Mouse (Mus musculus) embryonic facial prominence, embryonic 10.5 days (tissue): ENCODE measurements around the gene Klhdc8a. TPM values are rescaled to one million over a fixed set of nuclear protein-coding genes. Genes with fewer than 3 reads are reported as not detected.

Experiments
- DNase-seq: peaks from one replicate; pipeline ENCODE4 v3.0.0-alpha.2; 2017; ENCODE audit warnings: low spot score
- H3K27ac ChIP-seq: fragments of 300-500 bp; sonication (generic); replicated peaks from 2 replicates; pipeline ENCODE4 v1.5.1; 2016; ENCODE audit warnings: mild to moderate bottlenecking
- H3K27me3 ChIP-seq: fragments of 300-500 bp; sonication (generic); replicated peaks from 2 replicates; pipeline ENCODE4 v1.6.1; 2016; ENCODE audit warnings: low read depth, mild to moderate bottlenecking; ENCODE audit not compliant: poor library complexity, severe bottlenecking
- H3K36me3 ChIP-seq: fragments of 300-500 bp; sonication (generic); replicated peaks from 2 replicates; pipeline ENCODE4 v1.6.1; 2016; ENCODE audit warnings: mild to moderate bottlenecking, moderate library complexity
- H3K4me1 ChIP-seq: fragments of 300-500 bp; sonication (generic); 2 replicates; pipeline ENCODE4 v1.6.1; 2016
- H3K4me3 ChIP-seq: fragments of 300-500 bp; sonication (generic); 2 replicates; pipeline ENCODE4 v1.5.1; 2016; ENCODE audit warnings: mild to moderate bottlenecking, moderate library complexity
- H3K9me3 ChIP-seq: fragments of 300-500 bp; sonication (generic); 2 replicates; pipeline ENCODE4 v1.6.1; 2016; ENCODE audit warnings: mild to moderate bottlenecking
- WGBS: fragments of 180-500 bp; shearing (Covaris S2); methylation state at CpG from one replicate; pipeline ENCODE4 v1.1.7; 2016; 5-methylcytosine and 5-hydroxymethylcytosine counted together
- polyA plus RNA-seq: library from polyadenylated mRNA; unstranded; fragments of >200 nt; fragmentation: Nextera tagmentation; extraction: Ambion mirVana; gene quantifications from 2 replicates; pipeline ENCODE4 v1.2.1, GENCODE M21; 2016

Gene Klhdc8a
- polyA plus RNA-seq, 1 experiment from 2014 or later = 0.46 TPM

GRCm38 (mm10) chr1:132354234-132354633, 55.8 kb downstream of the Klhdc8a start:
- Histone ChIP-seq H3K9me3 (peaks cover 4% of the 10 kb centered on the region), H3K27ac (peak overlapping the region; percentile 68; the same call in 1 of the 2 replicates), H3K36me3 (peaks cover 32% of the 10 kb centered on the region), H3K4me1 (peaks cover 26% of the 10 kb centered on the region), H3K27me3 (no peaks in the 10 kb centered on the region), H3K4me3 (no peak overlapping the region)
- WGBS = 76% methylated on average over 9 of the region's 9 CpGs
- no peak for DNase-seq

- peaks cover 4% of the 10 kb centered on the region for H3K9me3 ChIP-seq
- peaks cover 26% of the 10 kb centered on the region for H3K4me1 ChIP-seq
- H3K4me3 ChIP-seq = no peak overlapping the region
- no peak for DNase-seq
- peaks cover 41% of the 10 kb centered on the region for H3K36me3 ChIP-seq
- 41% methylated on average over 6 of the region's 6 CpGs for WGBS
- H3K27me3 ChIP-seq = no peaks in the 10 kb centered on the region
- peak overlapping the region; percentile 68 for H3K27ac ChIP-seq
Measured at GRCm38 (mm10) chr1:132355162-132355601, 56.8 kb downstream of the Klhdc8a start.

GRCm38 (mm10) chr1:132355841-132356242, 57.4 kb downstream of the Klhdc8a start:
- under 1% methylated on average over 3 of the region's 3 CpGs for WGBS
- H3K27me3 ChIP-seq = no peaks in the 10 kb centered on the region
- H3K9me3 ChIP-seq = peaks cover 3% of the 10 kb centered on the region
- no peak overlapping the region for H3K4me3 ChIP-seq
- peaks cover 48% of the 10 kb centered on the region for H3K36me3 ChIP-seq
- peak overlapping the region; percentile 68 for H3K27ac ChIP-seq
- peaks cover 26% of the 10 kb centered on the region for H3K4me1 ChIP-seq
- peak; percentile 86 for DNase-seq

- no peaks in the 10 kb centered on the region for H3K9me3 ChIP-seq
- H3K27ac ChIP-seq = no peak overlapping the region
- 62% methylated on average over 1 of the region's 1 CpGs for WGBS
- H3K27me3 ChIP-seq = no peaks in the 10 kb centered on the region
- no peak overlapping the region for H3K4me3 ChIP-seq
- peaks cover 26% of the 10 kb centered on the region for H3K4me1 ChIP-seq
- peaks cover 58% of the 10 kb centered on the region for H3K36me3 ChIP-seq
- DNase-seq = no peak
Measured at GRCm38 (mm10) chr1:132356841-132357240, 58.4 kb downstream of the Klhdc8a start.

Other genes with a start within 250 kb of the Klhdc8a start
- gene Mfsd4a, start 230.6 kb upstream of the Klhdc8a start, polyA plus RNA-seq = 12.5 and 14.6 TPM in 2 replicates
- 2.3 and 3.2 TPM in 2 replicates for gene Cdk18, start 158.9 kb upstream of the Klhdc8a start, polyA plus RNA-seq
- 1.9 and 2.0 TPM in 2 replicates for gene Lemd1, start 107.2 kb upstream of the Klhdc8a start, polyA plus RNA-seq
- 1.00 and 1.4 TPM in 2 replicates for gene AC124108.1, start 107.2 kb upstream of the Klhdc8a start, polyA plus RNA-seq
- not detected in 2 replicates for gene Gm10188, start 68.9 kb upstream of the Klhdc8a start, polyA plus RNA-seq
- gene Nuak2, start 17.5 kb downstream of the Klhdc8a start, polyA plus RNA-seq = 12.6 and 19.6 TPM in 2 replicates
- 10.2 and 11.7 TPM in 2 replicates for gene Tmcc2, start 92.7 kb downstream of the Klhdc8a start, polyA plus RNA-seq
- 13.2 and 13.5 TPM in 2 replicates for gene Dstyk, start 118.9 kb downstream of the Klhdc8a start, polyA plus RNA-seq
- gene Rbbp5, start 178.7 kb downstream of the Klhdc8a start, polyA plus RNA-seq = 61.9 and 66.2 TPM in 2 replicates
- 1.8 and 2.1 TPM in 2 replicates for gene Tmem81, start 207.6 kb downstream of the Klhdc8a start, polyA plus RNA-seq
- 14.7 and 15.1 TPM in 2 replicates for gene Cntn2, start 244.6 kb downstream of the Klhdc8a start, polyA plus RNA-seq